Mouse (Mus musculus) telencephalon, adult 2 months (tissue): ENCODE data around the gene Tcf12.

Experiments used
- DNase-seq: peaks from one replicate; pipeline ENCODE4 v3.0.0-alpha.2; 2011; ENCODE audit warnings: low read depth, low spot score

The Tcf12 gene

GRCm38 (mm10) chr9:72111622-72112550, at the start of gene Tcf12:
Gene Tcf12 (minus strand): TSS chr9:72111871.
- DNase-seq: peak; percentile 88

- DNase-seq: no peak
Observed at GRCm38 (mm10) chr9:72158392-72158791, 46.7 kb upstream of the Tcf12 start.

GRCm38 (mm10) chr9:72157091-72157490, 45.4 kb upstream of the Tcf12 start:
- DNase-seq: no peak

GRCm38 (mm10) chr9:72155250-72156138, 43.8 kb upstream of the Tcf12 start:
- DNase-seq: peak; percentile 67

GRCm38 (mm10) chr9:72144148-72144547, 32.5 kb upstream of the Tcf12 start:
- no peak for DNase-seq

- DNase-seq: no peak
Observed at GRCm38 (mm10) chr9:72137899-72138298, 26.2 kb upstream of the Tcf12 start.

GRCm38 (mm10) chr9:72133772-72134245, 22.1 kb upstream of the Tcf12 start:
- no peak for DNase-seq

GRCm38 (mm10) chr9:72133089-72133771, 21.6 kb upstream of the Tcf12 start:
- peak; percentile 58 for DNase-seq

- DNase-seq: no peak
Observed at GRCm38 (mm10) chr9:72132728-72133088, 21.0 kb upstream of the Tcf12 start.

GRCm38 (mm10) chr9:72129884-72130283, 18.2 kb upstream of the Tcf12 start:
- DNase-seq: no peak

- DNase-seq: no peak
Observed at GRCm38 (mm10) chr9:72125442-72125841, 13.8 kb upstream of the Tcf12 start.

GRCm38 (mm10) chr9:72118490-72118889, 6.8 kb upstream of the Tcf12 start:
- DNase-seq: no peak

GRCm38 (mm10) chr9:72111004-72111621, 558 bp downstream of the Tcf12 start:
- DNase-seq: peak; percentile 23

- DNase-seq: peak; percentile 21
Observed at GRCm38 (mm10) chr9:72110627-72111003, 1.1 kb downstream of the Tcf12 start.

GRCm38 (mm10) chr9:72103471-72103870, 8.2 kb downstream of the Tcf12 start:
- DNase-seq: no peak

GRCm38 (mm10) chr9:72099945-72100685, 11.6 kb downstream of the Tcf12 start:
- no peak for DNase-seq

- DNase-seq: no peak
Observed at GRCm38 (mm10) chr9:72098056-72098455, 13.6 kb downstream of the Tcf12 start.

- DNase-seq: no peak
Observed at GRCm38 (mm10) chr9:72097083-72097482, 14.6 kb downstream of the Tcf12 start.

- no peak for DNase-seq
Observed at GRCm38 (mm10) chr9:72094675-72095074, 17.0 kb downstream of the Tcf12 start.

- no peak for DNase-seq
Observed at GRCm38 (mm10) chr9:72092191-72092590, 19.5 kb downstream of the Tcf12 start.
